Mouse (Mus musculus) adrenal gland, postnatal 25 days (tissue): ENCODE results near the gene 4930544D05Rik. TPM values are rescaled to one million over a fixed set of nuclear protein-coding genes. Genes with fewer than 3 reads are reported as not detected.

Experiments used
- DNase-seq: peaks from one replicate; pipeline ENCODE4 v3.0.0; 2021; ENCODE audit warnings: mixed read lengths
- total RNA-seq: library from RNA; stranded (reverse); gene quantifications from 2 replicates; pipeline ENCODE4 v1.2.3, GENCODE M21; 2021

Gene 4930544D05Rik
- total RNA-seq, 1 experiment from 2014 or later, result not detected

- peak; percentile 52 for DNase-seq
Measured at GRCm38 (mm10) chr11:70656456-70656927, 40.8 kb downstream of the 4930544D05Rik start.

DNA sequence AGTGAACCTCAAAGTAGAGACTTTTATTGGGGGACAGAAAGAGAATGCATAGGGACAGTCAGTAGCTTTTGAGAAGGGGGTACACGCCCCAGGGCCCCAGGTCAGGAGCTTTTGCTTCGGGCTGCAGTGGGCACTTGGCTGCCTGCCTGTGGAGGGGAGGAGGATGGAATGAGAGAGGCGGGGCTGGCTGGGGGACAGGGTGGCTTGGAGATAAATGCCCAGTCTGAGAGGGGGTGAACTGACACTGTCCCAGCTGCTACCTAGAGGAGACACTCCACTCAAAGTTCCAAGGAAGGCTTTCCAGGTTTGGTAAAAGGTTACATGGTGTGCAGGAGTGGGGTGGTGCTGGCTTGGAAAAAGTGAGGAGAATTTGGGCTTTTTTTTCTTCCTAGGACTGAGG lies 41.3 kb downstream of the 4930544D05Rik start, which contains the start of gene Eno3:
Eno3 (plus strand) TSS at position 239 of the 400 bp plus-strand sequence.
- no peak for DNase-seq

DNA sequence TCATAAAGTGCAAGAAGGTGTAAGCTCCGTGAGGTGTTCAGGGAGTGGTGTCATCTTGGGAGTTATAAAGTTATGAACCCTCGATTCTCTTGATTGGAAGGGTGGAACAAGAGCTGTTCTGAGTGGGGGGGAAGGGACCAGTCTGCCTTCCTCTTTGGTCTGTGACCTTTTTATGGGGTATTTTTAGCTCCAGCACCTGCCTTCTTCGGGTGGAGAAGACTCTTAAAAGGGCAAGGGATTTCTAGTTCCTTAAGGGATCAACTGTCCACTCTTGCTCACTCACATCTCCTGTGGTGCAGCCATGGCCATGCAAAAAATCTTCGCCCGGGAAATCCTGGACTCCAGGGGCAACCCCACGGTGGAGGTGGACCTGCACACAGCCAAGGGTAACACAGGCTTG lies 41.9 kb downstream of the 4930544D05Rik start:
- no peak for DNase-seq

DNA sequence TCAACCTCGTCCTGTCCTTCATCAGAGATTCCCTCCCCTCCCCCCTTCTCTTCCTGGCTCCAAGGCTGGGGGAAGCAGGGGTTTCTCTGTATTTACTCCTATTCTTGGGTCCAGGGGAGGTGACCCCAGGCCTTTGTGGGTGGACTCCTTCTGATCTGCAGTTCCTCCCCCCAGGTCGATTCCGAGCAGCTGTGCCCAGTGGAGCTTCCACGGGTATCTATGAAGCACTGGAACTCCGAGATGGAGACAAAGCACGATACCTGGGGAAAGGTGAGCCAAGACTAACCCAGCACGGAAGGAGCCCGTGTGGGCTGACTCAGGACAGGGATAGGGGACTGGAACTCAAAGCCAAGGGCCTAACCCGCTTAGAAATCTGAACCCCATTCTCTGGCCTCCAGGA lies 42.3 kb downstream of the 4930544D05Rik start:
- DNase-seq, result no peak

DNA sequence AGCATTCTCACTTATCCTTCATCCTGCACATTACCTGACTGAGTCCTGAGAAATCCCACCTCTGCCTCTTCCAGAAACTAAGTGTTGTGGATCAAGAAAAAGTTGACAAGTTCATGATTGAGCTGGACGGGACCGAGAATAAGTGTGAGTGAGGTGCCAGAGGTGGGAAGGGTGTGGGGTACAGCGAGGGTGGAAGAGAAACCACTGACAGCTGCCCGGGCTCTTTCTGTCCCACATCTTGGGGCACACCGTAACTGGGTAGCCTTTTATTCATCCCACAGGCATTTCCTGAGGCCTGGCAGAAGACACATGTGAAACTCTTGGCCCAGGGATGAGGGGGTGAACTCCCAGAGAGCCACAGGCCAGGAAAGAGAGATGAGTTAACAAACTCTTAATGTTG lies 42.9 kb downstream of the 4930544D05Rik start:
- no peak for DNase-seq

DNA sequence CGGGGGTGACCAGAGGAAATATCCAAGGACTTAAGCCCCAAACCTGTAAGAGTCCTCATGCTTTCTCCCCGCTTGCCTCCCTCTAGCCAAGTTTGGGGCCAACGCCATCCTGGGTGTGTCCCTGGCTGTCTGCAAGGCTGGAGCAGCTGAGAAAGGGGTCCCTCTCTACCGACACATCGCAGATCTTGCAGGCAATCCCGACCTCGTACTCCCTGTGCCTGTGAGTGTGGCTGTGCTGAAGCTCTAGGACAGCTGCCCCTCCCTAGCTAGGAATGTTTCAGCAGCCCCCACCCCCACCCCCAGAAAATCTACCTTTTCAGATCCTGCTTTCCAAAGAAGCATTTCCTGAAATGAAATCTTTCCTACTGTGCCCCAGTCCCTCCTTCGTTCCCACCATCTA lies 43.3 kb downstream of the 4930544D05Rik start:
- DNase-seq, result no peak

GRCm38 (mm10) chr11:70660571-70660970 lies 44.9 kb downstream of the 4930544D05Rik start:
- no peak for DNase-seq

- no peak for DNase-seq
Measured at GRCm38 (mm10) chr11:70663101-70663500, 47.5 kb downstream of the 4930544D05Rik start.

GRCm38 (mm10) chr11:70663957-70664356 lies 48.3 kb downstream of the 4930544D05Rik start:
- DNase-seq, result no peak

DNA sequence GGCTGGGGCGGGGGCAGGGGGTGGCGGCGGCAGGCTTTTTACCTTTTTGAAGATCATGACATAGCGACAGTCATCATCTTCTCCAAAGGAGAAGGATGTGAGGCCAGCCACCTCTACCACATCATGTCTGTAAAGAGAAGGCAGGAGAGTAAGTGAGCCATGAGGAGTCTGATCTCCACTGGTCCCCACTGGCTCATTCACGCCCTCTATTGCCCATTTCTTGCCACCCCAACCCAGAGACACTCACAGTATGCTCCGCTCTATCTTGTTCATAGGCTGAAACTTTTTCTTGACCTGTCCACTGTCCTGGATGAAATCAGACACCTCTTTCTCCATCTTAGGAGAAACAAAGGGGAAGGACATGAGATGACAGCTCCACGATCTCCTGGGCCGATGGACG lies 49.1 kb downstream of the 4930544D05Rik start:
- DNase-seq, result no peak

Other genes with a start within 250 kb of the 4930544D05Rik start
- 23.3 and 26.7 TPM in 2 replicates for gene Pelp1, start 205.8 kb upstream of the 4930544D05Rik start, total RNA-seq
- gene Arrb2, start 183.2 kb upstream of the 4930544D05Rik start, total RNA-seq, result 17.1 and 29.9 TPM in 2 replicates
- gene Med11, start 163.9 kb upstream of the 4930544D05Rik start, total RNA-seq, result 23.0 and 25.4 TPM in 2 replicates
- 1.5 and 1.8 TPM in 2 replicates for gene Zmynd15, start 156.4 kb upstream of the 4930544D05Rik start, total RNA-seq
- gene Cxcl16, start 155.9 kb upstream of the 4930544D05Rik start, total RNA-seq, result 5.5 and 7.1 TPM in 2 replicates
- gene Tm4sf5, start 110.6 kb upstream of the 4930544D05Rik start, total RNA-seq, result not detected in 2 replicates
- not detected in 2 replicates for gene Vmo1, start 101.2 kb upstream of the 4930544D05Rik start, total RNA-seq
- 1.2 TPM in 1 of 2 replicates, not detected in the other for gene Gltpd2, start 96.7 kb upstream of the 4930544D05Rik start, total RNA-seq
- 254 and 270 TPM in 2 replicates for gene Psmb6, start 90.5 kb upstream of the 4930544D05Rik start, total RNA-seq
- gene Gm40193, start 82.9 kb upstream of the 4930544D05Rik start, total RNA-seq, result not detected in 2 replicates
- 8.7 and 14.5 TPM in 2 replicates for gene Pld2, start 75.8 kb upstream of the 4930544D05Rik start, total RNA-seq
- 45.7 and 58.9 TPM in 2 replicates for gene Mink1, start 53.0 kb upstream of the 4930544D05Rik start, total RNA-seq
- gene Chrne, start 3.4 kb downstream of the 4930544D05Rik start, total RNA-seq, result not detected in 2 replicates
- not detected in 2 replicates for gene Gp1ba, start 23.3 kb downstream of the 4930544D05Rik start, total RNA-seq
- 92.7 and 106 TPM in 2 replicates for gene Rnf167, start 31.4 kb downstream of the 4930544D05Rik start, total RNA-seq
- 122 and 146 TPM in 2 replicates for gene Slc25a11, start 31.6 kb downstream of the 4930544D05Rik start, total RNA-seq
- 922 and 959 TPM in 2 replicates for gene Pfn1, start 38.8 kb downstream of the 4930544D05Rik start, total RNA-seq
- gene Eno3, start 41.4 kb downstream of the 4930544D05Rik start, total RNA-seq, result 17.9 and 28.3 TPM in 2 replicates
- gene Spag7, start 53.6 kb downstream of the 4930544D05Rik start, total RNA-seq, result 88.3 and 97.4 TPM in 2 replicates
- 50.2 and 51.3 TPM in 2 replicates for gene Camta2, start 72.3 kb downstream of the 4930544D05Rik start, total RNA-seq
- 9.1 and 12.2 TPM in 2 replicates for gene Inca1, start 84.3 kb downstream of the 4930544D05Rik start, total RNA-seq
- gene Kif1c, start 84.7 kb downstream of the 4930544D05Rik start, total RNA-seq, result 173 and 182 TPM in 2 replicates
- 10.8 and 13.4 TPM in 2 replicates for gene Zfp3, start 148.4 kb downstream of the 4930544D05Rik start, total RNA-seq
- gene Scimp, start 196.7 kb downstream of the 4930544D05Rik start, total RNA-seq, result 0.79 and 0.90 TPM in 2 replicates
- gene Rabep1, start 228.9 kb downstream of the 4930544D05Rik start, total RNA-seq, result 166 and 181 TPM in 2 replicates